Comparison of ENCODE assay signal across 8 mouse cellular contexts in the genomic region with DNA sequence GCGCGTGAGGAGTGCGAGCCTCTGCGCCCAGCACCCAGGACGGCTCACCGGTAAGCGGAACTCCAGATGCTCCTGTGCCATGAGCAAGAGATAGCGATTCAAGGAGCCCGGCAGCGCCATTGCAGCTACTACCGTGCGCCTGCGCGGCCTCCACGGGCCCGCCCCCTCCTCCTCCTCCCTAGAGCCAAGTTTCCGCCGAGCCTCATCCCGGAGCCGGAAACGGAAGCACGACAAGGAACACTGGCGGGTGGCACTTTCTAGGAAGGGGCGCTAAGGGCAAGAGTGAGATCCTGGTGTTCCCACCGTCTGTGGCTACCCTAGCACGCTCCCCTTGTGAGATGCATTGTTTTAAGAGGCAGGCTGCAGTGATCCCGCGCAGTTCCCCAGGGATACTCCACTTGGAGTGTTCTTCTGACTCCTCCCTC. TPM values are rescaled to one million over a fixed set of nuclear protein-coding genes. Genes with fewer than 3 reads are reported as not detected.
DNase-seq lines count a peak whose midpoint lies in the region; ATAC-seq lines count a peak whose summit lies in the region.

A gene (minus strand): TSS at position 208 of the 425 bp plus-strand sequence.

- H3K9me3 ChIP-seq in hindbrain, embryonic 15.5 days: no peaks in the 10 kb centered on the region

- 1% methylated on average over 25 of the region's 28 CpGs for WGBS in hindbrain, embryonic 15.5 days
- under 1% methylated on average over 24 of the region's 28 CpGs for WGBS in macrophage (ENCODE audit: missing documents)

- peaks cover 32% of the 10 kb centered on the region for H3K79me2 ChIP-seq in macrophage (ENCODE audit: inconsistent target)

- no peaks in the 10 kb centered on the region for H3K27me3 ChIP-seq in hindbrain, embryonic 15.5 days

- peaks cover 21% of the 10 kb centered on the region for H3K4me1 ChIP-seq in hindbrain, embryonic 15.5 days (replicated peaks)

- peak within 1 kb of the TSS; percentile 86 for H3K4me2 ChIP-seq in hindbrain, embryonic 15.5 days

- ATAC-seq in hindbrain, embryonic 15.5 days (ENCODE audit: low FRiP score, low read depth): peak; percentile 97

- H3K9ac ChIP-seq in hindbrain, embryonic 15.5 days: peak within 1 kb of the TSS; percentile 77

- peaks cover 15% of the 10 kb centered on the region for H3K36me3 ChIP-seq in hindbrain, embryonic 15.5 days
- H3K36me3 ChIP-seq in macrophage (ENCODE audit: inconsistent target): peaks cover 16% of the 10 kb centered on the region; the same call in 1 of the 2 replicates

- peak within 1 kb of the TSS; percentile 85 for H3K27ac ChIP-seq in hindbrain, embryonic 15.5 days (replicated peaks)
- peak within 1 kb of the TSS; percentile 60 for H3K27ac ChIP-seq in macrophage

- DNase-seq in R1 (ENCODE audit: low read depth, low spot score): peak; percentile 95
- peak; percentile 89 to 93 for DNase-seq in cerebellum, postnatal 25 days
- peak; percentile 91 to 92 for DNase-seq in frontal cortex, postnatal 36 days (ENCODE audit: low spot score in 2 of 2)
- peak; percentile 92 to 94 for DNase-seq in left cerebral cortex, adult 18-20 months (ENCODE audit: low spot score in 2 of 2)
- DNase-seq in right cerebral cortex, adult 18-20 months: peak; percentile 95
- peak; percentile 64 for DNase-seq in urinary bladder, postnatal 10 days (ENCODE audit: low spot score)

- H3K4me3 ChIP-seq in hindbrain, embryonic 15.5 days: peak within 1 kb of the TSS; percentile 71
- peak within 1 kb of the TSS; percentile 90 for H3K4me3 ChIP-seq in macrophage (ENCODE audit: inconsistent target)

RNA-seq across cellular contexts. Expression of the gene that starts here (rescaled TPM):
- polyA plus RNA-seq in hindbrain, embryonic 15.5 days (2015; fragmentation: Nextera tagmentation; extraction: Ambion mirVana): 20.0 and 21.0 TPM in 2 replicates
- total RNA-seq in left cerebral cortex, adult 18-20 months (2021): 1 to 10 TPM; 9.7 to 9.9 TPM
- 10 to 100 TPM; 10.0 to 46.2 (median 32.3) TPM for total RNA-seq in macrophage (2018; cell fraction: chromatin; rRNA removed)
- total RNA-seq in macrophage (2018; cell fraction: cytosol; rRNA removed): 1 to 10 TPM; 2.5 to 5.3 (median 4.4) TPM
- 10 to 100 TPM in 23 of 26 experiments, 1 to 10 TPM in 3; 7.6 to 34.9 (median 18.2) TPM for total RNA-seq in macrophage (2018; cell fraction: nucleus; rRNA removed)
- 4.8 to 7.8 TPM (median 6.3 TPM) in 3 replicates for polyA plus RNA-seq in macrophage (2018)

Comparison
In these comparisons a context has a peak if more than half of its experiments do, and no peak if none do; other contexts are left out.
1. Peak in every context shown above with its lines: DNase-seq, ATAC-seq, H3K4me3 ChIP-seq and H3K27ac ChIP-seq.